Mouse (Mus musculus) lung, postnatal 25 days (tissue): ENCODE results near the gene Esrrg.

Source experiments
- DNase-seq: peaks from one replicate; pipeline ENCODE4 v3.0.0; 2022; ENCODE audit warnings: low spot score

Esrrg gene

DNA sequence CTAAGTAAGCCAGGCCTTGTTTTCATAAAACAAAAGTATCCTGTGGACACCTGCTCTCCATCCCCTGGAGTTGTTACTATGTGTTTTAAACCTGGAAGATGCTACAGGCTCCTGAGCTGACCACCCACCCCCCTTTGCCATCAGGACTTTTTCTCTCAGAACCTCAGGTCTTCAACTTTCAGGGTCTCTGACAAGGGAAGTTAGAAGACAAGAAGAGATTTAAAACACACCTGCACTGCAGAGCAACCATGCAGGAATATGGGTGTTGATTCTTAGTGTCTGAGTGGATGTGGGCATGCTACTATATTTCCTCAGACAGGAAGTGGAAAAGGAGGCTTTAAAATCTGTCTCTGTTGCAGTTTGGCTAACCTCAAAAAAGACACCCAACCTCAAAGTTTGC, 98.6 kb downstream of the Esrrg start:
- DNase-seq: no peak

GRCm38 (mm10) chr1:187710434-187710948, 101.9 kb downstream of the Esrrg start:
- DNase-seq: no peak

DNA sequence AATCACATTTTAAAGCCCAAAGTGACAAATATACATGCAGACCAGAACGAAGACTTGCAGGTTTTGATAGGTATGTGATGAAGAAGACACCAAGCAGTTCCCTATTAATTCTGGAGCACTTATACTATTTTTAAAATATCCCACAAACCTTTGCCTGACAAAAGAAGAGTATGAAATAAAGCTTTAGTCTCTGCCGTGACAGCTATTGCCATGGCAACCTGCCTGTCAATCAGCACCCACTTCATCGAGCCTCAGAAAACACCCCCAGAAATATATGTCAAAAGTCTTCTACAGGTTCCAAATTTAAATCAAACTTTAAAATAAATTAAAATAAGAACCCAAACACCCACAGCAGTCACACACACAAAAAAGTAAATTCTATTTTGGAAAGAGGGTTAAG, 112.4 kb downstream of the Esrrg start:
- no peak for DNase-seq

- no peak for DNase-seq
Observed at GRCm38 (mm10) chr1:187722016-187722415, 113.4 kb downstream of the Esrrg start.

DNA sequence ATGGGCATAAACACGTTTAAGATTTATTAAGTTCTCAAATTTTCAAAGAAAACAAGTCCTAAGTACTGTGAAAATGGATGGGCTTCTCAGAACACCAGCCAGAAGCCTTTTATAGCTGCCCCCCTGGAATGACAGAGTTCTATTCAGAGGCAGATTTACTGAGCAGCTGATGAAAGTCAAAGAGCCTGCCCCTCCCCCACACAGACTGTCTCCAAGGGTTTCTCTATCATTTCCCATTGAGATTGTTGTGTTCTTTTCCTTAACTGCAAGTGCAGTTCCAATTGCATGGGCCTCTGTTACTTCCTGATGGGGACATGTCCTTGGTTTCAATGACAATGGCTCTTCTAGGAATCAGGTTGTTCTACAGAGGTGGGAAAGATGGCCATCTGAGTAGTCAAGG, 116.1 kb downstream of the Esrrg start:
- DNase-seq: no peak

DNA sequence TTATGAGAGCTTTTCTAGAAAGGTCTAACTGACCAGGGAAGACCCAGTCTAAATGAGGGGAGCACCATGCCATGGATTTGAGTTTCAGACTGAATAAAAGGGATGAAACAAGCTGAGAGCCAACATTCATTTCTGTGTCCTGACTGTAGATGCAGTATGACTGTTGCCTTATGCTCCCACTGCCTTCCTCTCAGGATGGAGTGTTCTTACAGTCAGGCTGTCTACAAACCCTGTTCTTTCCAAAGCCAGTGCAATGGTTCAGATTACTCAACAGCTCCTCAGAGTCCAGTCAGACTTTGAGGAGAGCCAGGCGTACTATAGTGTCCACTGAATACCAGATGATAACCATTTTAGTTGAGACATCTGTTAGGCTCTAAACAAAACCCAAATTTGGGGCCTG, 116.8 kb downstream of the Esrrg start:
- no peak for DNase-seq

DNA sequence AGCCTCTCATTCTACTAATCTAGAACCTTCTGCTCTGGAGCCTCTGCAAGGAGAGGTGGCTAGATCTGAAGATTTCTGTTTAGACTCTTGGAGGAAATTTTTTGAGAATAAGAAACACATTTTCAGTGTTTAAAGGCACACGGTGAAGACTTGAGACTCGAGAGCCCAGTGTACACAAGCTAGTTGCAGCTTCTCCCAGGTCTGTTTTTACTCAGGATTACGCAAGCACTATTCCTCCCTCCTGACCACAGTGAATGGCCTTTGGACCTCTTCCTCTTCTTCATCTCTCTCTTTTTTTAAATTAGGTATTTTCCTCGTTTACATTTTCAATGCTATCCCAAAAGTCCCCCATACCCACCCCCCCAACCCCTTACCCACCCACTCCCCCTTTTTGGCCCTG, 122.6 kb downstream of the Esrrg start:
- DNase-seq: no peak

DNA sequence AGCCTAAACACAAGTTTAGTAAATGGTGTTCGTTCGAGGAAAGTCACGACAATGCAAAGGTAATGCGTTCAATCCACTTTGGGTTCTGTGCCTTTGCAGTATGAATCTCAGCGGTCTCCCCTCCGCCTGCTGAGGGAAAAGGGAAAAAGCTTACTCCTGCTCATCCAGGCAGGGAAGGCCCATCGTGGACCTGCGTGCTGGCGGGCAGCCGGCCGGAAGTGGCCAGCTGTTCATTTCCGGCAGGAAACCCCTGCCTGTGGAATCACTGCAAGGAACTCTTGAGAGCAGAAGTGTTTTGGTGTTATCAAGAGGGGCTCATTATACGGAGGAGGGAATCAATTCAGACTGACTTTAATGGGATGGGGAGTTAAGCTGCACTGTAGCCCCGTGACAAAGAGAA, 127.9 kb downstream of the Esrrg start:
- DNase-seq: no peak

DNA sequence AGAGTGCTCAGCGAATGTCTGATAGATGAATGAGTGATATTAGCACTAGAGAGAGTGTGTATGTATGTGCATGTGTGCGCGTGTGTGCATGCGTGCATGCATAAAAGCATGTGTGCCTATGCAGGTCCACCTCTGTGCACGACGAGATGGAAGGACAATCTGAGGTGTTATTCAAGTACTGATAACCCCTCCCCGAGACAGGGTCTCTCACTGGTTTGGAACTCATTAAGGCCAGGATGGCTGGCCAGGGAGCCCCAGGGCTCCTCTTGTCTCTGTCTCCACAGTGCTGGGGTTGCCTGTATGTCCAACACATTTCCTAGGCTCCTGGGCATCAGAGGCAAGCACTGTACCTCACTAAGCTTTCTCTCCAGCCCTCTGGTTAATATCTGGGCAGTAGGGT, 128.7 kb downstream of the Esrrg start:
- DNase-seq: no peak

- no peak for DNase-seq
Observed at GRCm38 (mm10) chr1:187740531-187740930, 131.9 kb downstream of the Esrrg start.

DNA sequence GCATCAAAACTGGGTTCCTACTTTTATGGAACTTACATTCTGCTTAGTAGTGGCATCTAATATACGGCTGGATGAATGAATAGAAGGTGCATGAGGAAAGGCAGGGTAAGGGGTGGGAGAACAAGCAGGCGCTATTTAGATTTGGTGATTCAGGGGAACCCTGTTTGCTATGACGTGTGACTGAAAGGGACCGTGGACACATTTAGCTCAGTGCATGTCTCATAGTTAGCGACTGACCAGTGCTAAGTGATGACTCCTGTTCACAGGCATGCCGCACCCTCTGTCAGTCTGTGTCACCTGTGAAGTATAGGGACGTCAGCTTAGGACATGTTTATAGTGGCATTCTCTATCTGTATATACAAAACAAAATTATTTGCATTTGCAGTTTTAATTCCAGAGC, 132.7 kb downstream of the Esrrg start:
- no peak for DNase-seq

- no peak for DNase-seq
Observed at GRCm38 (mm10) chr1:187742071-187742470, 133.5 kb downstream of the Esrrg start.

GRCm38 (mm10) chr1:187749294-187749693, 140.7 kb downstream of the Esrrg start:
- DNase-seq: no peak

GRCm38 (mm10) chr1:187749931-187750330, 141.3 kb downstream of the Esrrg start:
- DNase-seq: no peak

DNA sequence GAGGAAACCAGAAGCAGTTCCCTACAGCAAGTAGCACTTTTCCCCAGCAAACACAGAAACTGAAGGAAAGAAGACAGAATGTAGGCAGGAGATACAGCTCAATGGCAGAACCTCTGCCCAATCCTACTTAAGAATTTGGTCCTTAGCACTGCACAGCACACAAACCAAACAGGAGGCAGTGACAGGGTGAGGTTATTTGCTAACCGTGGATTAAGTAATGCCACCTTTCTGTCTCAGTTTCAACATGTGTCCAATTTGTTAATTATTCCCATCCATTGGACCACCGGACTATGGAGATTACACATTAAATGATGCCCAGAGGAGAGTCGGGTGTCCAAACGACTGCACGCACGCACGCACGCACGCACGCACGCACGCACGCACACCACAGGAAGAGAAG, 146.9 kb downstream of the Esrrg start:
- no peak for DNase-seq

- no peak for DNase-seq
Observed at GRCm38 (mm10) chr1:187757981-187758380, 149.4 kb downstream of the Esrrg start.

GRCm38 (mm10) chr1:187758546-187758945, 150.0 kb downstream of the Esrrg start:
- no peak for DNase-seq

GRCm38 (mm10) chr1:187759536-187759935, 150.9 kb downstream of the Esrrg start:
- DNase-seq: no peak

- no peak for DNase-seq
Observed at GRCm38 (mm10) chr1:187762641-187763450, 154.3 kb downstream of the Esrrg start.

- no peak for DNase-seq
Observed at GRCm38 (mm10) chr1:187763451-187763755, 154.8 kb downstream of the Esrrg start.

GRCm38 (mm10) chr1:187763821-187764220, 155.2 kb downstream of the Esrrg start:
- DNase-seq: no peak

DNA sequence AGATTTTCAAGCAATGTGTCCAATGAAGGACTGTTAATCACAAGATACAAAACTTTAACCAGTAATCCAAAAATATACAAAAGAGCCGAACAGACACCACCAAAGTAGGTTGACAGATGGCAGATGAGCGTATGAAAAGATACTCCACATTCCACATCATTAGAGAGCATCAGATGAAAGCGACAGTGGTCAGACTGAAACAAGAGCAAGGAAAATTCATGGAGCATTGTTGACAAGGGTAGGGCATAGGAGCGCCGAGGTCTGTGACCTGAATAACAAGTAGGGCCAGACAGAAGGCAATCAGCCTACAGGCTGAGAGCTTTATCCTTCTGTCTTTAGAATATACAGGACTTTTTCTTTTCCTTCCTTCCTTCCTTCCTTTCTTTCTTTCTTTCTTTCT, 157.0 kb downstream of the Esrrg start:
- DNase-seq: no peak

GRCm38 (mm10) chr1:187767355-187767754, 158.8 kb downstream of the Esrrg start:
- no peak for DNase-seq

DNA sequence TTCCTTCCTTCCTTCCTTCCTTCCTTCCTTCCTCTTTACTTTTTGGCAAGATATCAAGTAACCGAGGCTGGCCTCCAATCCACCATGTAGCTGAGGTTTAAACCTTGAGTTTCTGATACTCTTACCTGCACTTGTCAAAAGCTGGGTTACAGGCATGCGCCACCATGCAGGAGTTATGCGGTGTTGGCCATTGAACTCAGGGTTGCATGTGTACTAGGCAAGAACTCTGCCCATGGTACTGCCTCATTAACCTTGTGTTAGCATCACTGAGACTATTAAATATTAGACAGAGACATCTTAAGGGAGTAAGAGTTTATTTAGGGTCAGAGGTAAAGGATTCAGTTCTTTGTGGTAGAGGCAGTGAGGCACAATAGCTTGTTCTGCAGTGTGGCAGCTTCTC, 161.6 kb downstream of the Esrrg start:
- no peak for DNase-seq
